Mouse (Mus musculus): ENCODE measurements around the gene Rnf123.

DNA sequence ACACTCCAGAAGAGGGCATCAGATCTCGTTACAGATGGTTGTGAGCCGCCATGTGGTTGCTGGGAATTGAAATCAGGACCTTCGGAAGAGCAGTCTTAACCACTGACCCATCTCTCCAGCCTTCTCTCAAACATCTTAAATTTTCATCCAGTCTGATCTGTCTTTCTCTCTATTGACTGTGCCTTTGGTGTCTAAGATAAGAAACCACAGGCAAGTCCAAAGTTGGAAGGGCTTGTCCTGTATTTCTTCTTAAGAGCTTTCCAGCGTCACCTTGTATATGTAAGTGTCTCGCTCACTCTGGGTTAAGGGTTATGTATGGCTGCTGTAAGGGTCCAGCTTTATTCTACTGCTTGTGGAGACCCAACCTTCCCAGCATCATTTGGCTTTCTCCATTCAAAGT, 48.4 kb upstream of the Rnf123 start:
- no peak for TF ChIP-seq CTCF (IDR thresholded peaks at IDR 0.05; ENCODE audit: insufficient read depth, low read depth, low read length)
- TF ChIP-seq POLR2A (IDR thresholded peaks at IDR 0.05; ENCODE audit: insufficient read depth, low read depth, low read length): no peak

Measured in olfactory bulb, adult 2 months (tissue).